Mouse (Mus musculus): ENCODE measurements at regions not wholly inside any gene's neighbourhood (a gene's known extent, or its start where the extent isn't known, plus 50 kb on each side); places are given as distances from the start of the nearest gene placed in this dataset.

DNA sequence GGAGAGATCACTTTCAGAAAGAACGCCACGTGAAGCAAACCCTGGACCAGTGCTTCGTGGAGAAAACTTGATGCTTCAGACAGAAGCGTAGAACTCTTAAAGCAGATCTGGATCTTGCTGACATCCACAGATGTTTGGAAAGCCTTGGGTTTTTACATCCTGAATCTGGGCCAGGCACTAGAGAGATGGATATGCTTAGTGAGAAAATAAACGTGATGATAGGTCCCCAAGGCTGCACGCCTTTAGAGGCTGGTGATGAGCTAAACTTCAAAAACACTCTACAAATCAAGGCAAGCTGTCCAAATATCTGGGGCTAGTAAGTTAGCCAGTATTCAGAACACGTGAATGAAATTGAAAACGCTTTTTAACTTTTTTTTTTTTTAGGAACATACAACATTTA, 236.7 kb downstream of the Cog6 start:
- no peak for ATAC-seq (replicated peaks; ENCODE audit: insufficient number of reproducible peaks, low FRiP score, low TSS enrichment, poor library complexity, severe bottlenecking)

DNA sequence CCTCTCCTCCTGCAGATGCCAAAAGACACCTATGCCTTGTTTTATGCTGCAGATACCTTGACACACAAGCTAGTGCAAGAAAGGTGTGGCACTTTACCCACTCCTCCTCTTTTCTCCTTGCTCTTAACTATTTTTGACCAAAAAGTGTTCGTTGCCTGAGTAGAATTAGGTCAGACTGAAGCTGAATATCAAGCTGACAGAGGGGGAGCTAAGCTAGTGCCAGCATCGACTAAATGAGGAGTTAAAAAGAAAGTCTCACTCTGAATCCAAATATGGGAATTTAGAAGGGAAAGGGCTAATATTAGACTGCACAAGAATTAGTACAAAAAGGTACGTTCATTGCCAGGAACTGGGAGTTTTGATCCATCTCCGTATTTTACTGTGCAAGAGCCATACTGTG, 241.2 kb downstream of the Cog6 start:
- ATAC-seq (replicated peaks; ENCODE audit: insufficient number of reproducible peaks, low FRiP score, low TSS enrichment, poor library complexity, severe bottlenecking), result no peak

DNA sequence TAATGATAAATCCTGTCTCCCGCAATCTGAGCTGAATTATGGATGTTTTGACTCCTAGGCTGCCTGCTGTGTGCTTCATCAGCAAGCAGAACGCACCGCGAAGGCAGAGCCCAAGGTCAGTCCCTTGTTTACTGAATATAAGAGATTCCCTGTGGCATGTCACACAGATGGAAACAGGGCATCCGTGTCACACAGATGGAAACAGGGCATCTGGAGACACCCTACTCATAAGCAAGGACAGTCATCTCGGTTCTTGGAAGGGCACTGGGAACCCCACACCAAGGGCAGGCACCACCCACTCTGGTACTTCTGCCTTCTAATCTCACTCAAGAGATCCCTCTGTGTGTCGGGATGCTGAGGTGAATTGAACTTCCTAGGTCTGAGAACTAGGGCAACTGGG, 241.9 kb downstream of the Cog6 start:
- no peak for ATAC-seq (replicated peaks; ENCODE audit: insufficient number of reproducible peaks, low FRiP score, low TSS enrichment, poor library complexity, severe bottlenecking)

DNA sequence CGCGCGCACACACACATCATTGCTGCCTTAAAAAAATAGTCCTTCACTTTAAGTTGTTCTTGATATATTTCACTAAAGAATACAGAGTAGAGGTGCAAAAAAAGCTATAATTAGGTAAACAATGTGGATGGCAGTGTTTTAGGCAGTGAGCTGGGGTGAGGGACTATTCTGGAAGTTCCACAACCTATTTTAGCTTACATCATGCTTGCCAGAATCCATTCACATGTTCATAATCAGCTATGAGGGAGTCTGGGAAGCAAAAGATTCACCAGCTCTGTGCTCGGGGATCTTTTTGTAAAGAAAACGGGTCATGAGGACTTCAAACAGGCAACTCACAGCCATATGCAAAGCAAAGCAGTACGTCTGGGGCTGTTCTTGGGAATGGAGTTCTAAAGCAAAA, 242.3 kb downstream of the Cog6 start:
- ATAC-seq (replicated peaks; ENCODE audit: insufficient number of reproducible peaks, low FRiP score, low TSS enrichment, poor library complexity, severe bottlenecking), result no peak

DNA sequence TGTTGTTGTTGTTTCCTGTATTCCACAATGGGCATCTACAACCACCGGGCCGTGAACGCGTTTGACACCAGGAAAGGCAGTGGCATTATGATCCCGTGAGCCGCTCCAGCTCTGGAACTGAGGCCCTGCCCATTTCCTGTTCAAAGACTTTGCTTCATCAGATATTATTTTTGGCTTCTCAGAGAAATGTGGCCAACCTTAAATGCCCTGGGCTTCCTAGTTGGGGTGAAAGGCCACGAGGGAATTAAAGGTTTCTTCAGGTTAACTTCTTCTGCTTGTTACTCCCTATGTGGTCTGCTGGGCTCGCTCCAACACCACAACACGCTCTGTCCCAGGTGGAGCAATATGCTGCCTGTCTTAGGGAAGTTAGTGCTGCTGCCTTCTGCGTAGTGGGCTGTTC, 249.8 kb downstream of the Cog6 start:
- ATAC-seq (replicated peaks; ENCODE audit: insufficient number of reproducible peaks, low FRiP score, low TSS enrichment, poor library complexity, severe bottlenecking), result no peak

DNA sequence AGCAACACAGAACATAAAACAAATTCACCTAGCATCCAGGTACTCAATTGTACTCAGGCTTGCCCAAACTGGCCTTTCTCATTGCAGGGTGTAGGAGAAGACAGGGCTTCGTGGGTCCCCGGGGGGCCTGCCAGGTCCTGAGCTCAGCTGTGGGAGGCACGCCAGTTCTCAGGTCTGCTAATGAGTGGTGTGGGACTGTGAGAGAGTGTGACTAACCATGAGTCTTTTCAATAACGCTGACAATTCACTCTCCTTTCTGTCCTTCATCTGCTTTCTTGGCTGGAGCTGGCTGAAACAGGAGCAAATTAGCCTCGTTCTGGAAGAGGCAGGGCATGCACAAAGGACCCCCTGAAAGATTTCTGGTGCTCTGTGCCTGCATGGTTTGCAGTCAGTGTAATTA, 250.2 kb downstream of the Cog6 start:
- ATAC-seq (replicated peaks; ENCODE audit: insufficient number of reproducible peaks, low FRiP score, low TSS enrichment, poor library complexity, severe bottlenecking), result no peak

DNA sequence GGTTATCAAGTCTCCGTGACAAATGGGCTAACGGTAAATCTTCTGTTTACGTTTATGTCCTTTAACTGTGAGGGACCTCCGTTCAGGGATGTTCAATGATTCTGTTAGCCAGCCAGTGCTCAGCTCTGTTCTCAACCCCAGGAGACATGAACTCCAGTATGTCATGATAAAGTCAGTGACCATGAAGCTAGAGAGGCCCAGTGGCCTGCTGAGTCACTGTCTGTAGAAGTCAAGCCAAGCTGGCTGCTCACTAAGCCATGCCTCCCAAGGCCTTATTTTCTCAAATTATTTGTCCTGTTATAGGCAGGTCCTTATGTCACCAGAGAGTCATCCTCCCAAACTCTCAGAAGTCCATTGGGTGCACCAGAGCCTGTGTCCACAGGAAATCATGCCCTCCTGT, 252.9 kb downstream of the Cog6 start:
- no peak for ATAC-seq (replicated peaks; ENCODE audit: insufficient number of reproducible peaks, low FRiP score, low TSS enrichment, poor library complexity, severe bottlenecking)

DNA sequence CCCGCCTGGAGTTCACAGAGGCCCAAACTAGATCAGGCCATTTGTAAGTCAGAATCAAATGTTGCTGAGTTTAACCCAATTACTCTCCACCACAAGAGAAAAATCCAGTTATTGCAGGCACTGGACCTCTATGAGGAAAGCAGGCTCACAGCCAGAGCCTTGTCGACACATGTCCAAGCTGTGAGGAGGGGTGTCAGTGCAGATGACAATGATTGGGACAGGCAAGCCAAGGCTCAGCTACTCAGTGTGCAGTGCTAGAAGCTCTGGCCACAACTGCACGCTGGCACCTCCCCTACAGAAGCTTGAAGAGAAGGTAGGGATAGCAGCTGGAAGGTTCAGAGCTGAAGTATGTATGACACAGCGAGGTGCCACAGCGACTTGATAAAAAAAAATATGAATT, 253.4 kb downstream of the Cog6 start:
- ATAC-seq (replicated peaks; ENCODE audit: insufficient number of reproducible peaks, low FRiP score, low TSS enrichment, poor library complexity, severe bottlenecking), result no peak

DNA sequence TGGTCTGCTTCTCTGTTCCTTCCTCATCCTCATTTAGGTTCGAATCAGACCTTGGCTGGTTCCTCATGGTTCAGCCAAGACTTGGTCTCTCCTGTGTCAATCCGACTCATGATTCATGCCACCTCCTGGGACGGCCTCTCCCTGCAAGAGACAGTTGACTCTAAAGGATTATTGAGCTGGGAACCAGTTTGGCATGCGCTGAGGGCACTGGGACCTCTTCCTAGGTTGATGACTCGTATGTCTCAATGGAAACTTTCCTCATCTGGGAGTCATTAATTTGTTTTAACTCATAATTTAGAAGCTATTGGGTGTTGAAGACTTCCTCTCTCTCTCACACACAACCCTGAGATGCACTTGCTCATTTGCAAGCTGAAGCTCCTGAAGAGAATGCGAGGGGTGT, 254.5 kb downstream of the Cog6 start:
- ATAC-seq (replicated peaks; ENCODE audit: insufficient number of reproducible peaks, low FRiP score, low TSS enrichment, poor library complexity, severe bottlenecking), result no peak

DNA sequence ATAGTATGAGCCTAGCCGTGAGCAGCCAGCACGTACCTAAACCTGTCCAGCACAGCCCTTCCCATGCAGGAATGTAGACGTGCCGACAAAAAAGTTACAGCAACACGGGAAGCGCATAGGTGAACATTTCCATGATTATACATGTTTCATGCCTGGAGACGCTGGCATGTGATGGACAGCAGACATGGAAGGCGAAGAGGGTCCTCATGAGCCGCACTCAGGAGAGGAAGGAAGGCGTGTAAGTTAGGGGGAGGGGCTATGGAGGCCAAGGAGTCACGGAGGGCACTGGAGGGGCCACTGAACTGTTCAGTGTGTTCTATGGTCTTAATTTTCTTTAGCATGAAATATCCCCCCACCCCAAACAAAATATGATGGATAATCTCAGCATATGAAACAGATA, 257.2 kb downstream of the Cog6 start:
- no peak for ATAC-seq (replicated peaks; ENCODE audit: insufficient number of reproducible peaks, low FRiP score, low TSS enrichment, poor library complexity, severe bottlenecking)

DNA sequence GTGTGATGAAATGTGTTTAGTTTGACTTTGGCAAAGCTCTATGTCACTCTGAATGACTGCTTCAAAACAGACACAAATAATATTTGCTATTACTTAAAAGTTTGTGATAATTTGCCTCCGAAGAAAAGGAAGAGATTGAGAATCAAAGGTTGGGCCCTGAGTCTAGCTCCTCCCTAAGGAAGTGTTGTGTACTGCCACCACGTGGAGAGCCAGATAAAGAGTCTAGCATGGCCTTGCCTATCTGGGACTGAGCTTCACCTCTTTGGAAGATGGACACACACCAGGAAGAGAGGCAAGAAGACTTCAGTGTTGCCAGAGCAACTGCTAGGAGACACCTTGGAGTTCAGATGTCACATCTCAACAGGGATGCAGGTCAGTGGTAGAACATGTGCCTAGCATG, 258.5 kb downstream of the Cog6 start:
- peak; percentile 59; the same call in 1 of the 2 replicates for ATAC-seq (replicated peaks; ENCODE audit: insufficient number of reproducible peaks, low FRiP score, low TSS enrichment, poor library complexity, severe bottlenecking)

DNA sequence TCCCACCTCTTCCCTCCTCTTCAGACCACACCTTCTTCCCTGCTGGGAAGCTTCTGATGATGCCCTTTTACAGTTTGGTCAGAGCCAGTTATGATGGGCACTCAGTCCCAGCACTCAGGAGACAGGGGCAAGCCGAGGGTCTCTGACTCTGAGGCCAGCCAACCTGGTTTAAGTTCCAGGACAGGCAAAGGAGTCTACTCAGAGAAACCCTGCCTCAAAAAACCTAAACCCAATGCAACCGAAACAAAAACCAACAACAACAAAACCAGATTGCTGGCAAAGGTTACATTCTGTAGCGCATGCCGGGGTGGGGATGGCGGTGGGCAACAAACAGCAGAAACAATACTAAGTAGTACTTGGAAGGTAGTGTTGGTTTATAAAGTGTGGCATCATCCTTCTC, 260.2 kb downstream of the Cog6 start:
- ATAC-seq (replicated peaks; ENCODE audit: insufficient number of reproducible peaks, low FRiP score, low TSS enrichment, poor library complexity, severe bottlenecking), result no peak

DNA sequence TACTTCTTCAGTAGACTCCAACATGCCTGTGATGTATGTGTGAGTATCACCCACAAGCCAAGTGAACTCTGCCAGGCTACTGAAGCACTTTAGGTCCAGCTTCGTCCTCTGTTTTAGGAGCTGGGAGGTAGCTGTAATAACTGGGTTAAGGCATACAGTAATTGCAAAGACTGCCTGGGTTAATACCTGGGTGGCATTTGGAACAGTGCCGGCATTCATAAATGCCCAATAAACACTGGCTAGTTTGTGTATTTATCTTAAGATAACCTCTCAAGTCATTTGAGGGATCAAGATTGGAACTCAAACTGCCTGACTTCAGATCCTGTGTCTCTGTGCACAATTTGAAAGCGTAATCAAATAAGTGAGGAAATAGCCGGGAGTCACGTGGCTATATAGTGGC, 261.0 kb downstream of the Cog6 start:
- ATAC-seq (replicated peaks; ENCODE audit: insufficient number of reproducible peaks, low FRiP score, low TSS enrichment, poor library complexity, severe bottlenecking), result no peak

DNA sequence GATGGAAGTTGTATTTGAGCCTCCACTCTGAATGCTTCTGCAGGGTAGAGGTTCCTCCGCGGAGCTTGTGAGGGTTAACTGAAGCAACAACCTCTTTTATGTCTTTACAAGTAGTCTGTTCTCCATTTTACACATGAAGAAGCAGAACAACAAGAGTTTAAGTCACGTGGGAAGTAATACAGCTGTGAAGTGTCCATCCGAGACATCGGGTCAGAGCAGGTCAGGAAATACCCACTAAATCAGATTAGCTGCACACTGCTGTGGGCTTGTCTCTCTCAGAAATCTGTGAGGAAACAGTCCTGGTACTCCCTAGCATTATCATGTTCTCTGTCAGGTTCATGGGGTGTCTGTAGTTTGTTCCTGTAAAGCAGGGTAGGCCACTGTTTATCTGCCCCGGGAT, 262.1 kb downstream of the Cog6 start:
- ATAC-seq (replicated peaks; ENCODE audit: insufficient number of reproducible peaks, low FRiP score, low TSS enrichment, poor library complexity, severe bottlenecking), result peak; percentile 45

DNA sequence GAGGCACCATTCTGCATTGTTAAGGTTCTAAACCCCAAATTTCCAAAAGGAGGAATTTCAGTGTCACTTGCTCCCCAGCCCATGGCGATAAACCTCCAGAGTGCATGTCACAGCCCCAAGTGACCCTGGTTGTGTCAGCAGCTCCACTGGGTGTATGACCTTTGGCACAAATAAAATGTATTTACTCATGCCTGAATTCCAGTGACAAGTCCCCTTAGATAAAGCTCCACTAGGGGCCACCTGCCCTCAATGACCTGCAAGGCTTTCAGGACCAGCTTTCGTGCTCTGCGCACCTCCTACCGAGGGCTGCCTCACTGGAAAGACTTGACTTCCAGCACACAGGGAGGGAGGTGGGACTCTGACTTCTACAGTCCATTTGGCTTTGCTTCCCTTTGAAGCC, 262.6 kb downstream of the Cog6 start:
- no peak for ATAC-seq (replicated peaks; ENCODE audit: insufficient number of reproducible peaks, low FRiP score, low TSS enrichment, poor library complexity, severe bottlenecking)

DNA sequence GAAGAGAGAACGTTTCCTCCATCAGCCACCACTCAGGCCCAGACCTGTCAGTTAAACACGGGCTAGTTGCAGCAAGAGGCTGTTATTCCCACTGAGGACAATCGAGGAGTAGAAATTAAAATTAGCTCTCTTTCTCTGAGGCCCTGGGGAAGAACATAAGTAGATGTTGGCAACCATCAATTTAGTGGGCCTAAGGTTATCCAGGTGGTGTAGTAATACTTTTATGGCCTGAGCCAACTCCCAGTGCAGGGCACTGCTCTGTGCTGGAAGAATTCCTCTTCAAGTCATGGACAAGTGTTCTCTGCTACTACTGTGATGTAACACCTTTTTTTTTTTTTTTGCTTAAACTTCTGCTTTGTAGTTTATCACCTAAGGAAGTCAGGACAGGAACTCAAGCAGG, 270.1 kb downstream of the Cog6 start:
- no peak for ATAC-seq (replicated peaks; ENCODE audit: insufficient number of reproducible peaks, low FRiP score, low TSS enrichment, poor library complexity, severe bottlenecking)

DNA sequence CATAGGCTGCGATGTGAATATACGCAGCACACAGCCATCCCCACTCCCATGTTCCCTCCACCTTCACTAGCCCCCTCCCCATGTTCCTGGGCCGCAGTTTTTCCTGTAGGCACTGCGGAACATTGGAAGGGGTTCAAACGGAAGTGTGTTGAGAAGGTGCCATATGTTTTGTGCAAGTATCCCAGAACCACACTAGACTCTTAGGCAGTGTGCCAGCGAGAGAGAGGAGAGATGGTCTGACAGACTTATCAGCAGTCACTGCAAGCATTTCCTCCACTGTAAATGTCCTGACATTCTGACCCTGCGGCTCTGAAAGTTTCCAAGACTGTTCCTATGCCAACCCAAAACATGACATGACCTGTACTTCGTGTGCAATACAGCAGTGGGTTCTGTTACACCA, 272.7 kb downstream of the Cog6 start:
- no peak for ATAC-seq (replicated peaks; ENCODE audit: insufficient number of reproducible peaks, low FRiP score, low TSS enrichment, poor library complexity, severe bottlenecking)

DNA sequence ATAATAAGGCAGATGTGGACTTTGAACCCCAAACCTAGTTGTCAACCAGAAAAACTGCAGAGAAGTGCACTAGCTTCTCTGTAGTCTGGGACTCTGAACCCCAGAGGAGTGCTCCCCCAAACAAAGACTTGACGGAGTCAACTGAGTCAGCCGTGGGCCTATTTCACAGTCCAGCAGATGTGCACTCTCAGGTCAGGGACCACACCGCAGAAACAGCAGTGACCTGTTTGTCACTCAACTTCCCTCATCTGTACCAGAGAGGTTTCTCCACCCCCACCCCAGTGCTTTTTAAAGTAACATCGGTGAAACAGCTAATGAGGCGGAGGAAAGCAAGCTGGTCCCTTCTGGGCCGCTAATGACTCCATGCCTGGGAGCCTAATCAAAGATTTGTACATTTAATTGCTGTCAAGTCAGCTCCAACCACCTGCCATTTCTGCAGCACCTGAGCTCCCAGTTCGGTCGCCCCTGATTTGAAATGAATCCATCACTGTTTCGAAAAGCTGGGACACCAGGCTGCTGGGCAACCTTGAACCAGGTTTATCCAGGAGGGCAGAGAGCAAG, 276.5 kb downstream of the Cog6 start:
- ATAC-seq (replicated peaks; ENCODE audit: insufficient number of reproducible peaks, low FRiP score, low TSS enrichment, poor library complexity, severe bottlenecking), result no peak

DNA sequence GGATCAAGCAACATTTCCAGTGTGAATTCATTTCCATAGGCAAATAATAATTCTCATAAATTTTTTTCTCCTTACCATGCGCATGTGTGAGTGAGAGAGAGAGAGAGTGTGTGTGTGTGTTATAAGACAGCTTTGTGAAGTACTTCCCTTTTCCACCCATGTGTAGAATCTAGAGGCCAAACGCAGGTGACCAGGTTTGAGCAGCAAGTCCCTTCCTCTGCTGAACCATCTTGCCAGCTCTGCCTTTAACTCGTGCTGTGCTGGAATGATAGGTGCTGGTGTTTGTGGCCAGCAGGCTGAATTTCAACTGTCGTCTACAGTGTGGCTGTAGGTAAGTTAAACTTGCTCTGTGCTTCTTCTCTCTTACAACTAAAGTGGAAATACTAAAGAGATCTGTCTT, 277.5 kb downstream of the Cog6 start:
- ATAC-seq (replicated peaks; ENCODE audit: insufficient number of reproducible peaks, low FRiP score, low TSS enrichment, poor library complexity, severe bottlenecking), result no peak

DNA sequence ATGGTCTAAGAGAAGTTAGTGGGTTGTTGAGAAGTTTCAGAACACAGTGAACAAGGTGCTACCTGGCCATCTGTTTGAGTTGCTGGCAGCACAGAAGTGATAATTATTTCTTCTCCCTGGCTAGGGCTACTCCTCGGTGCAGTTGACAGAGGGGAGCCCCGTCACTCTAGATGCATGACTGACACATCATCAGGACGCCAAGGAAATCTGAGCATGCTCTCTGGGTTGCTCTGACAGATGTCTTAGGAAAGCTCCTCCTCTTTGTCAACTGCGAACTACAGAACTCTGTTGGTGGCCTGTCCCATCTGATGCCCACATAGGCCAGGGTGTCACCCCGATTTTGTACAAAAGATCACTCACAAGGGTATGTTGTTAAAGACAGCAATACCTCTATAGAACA, 278.7 kb downstream of the Cog6 start:
- no peak for ATAC-seq (replicated peaks; ENCODE audit: insufficient number of reproducible peaks, low FRiP score, low TSS enrichment, poor library complexity, severe bottlenecking)

DNA sequence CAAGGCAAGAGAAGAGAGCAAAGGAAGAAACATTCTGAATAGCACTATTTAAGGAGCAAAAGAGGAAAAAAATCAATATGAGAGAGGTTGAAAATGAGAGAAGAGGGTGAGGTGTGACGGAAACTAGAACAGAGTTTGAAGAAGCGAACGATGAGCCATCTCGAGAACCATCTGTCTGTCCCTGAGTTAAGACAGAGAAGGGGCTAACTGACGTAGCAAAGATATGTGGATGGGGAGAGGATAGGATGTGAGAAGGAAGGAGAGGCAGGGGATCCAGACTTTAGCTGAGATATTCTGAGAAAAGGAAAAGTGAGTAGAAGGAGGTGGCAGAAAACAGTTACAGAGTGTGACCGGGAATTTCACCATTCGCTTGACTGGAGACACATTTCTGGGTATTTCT, 281.1 kb downstream of the Cog6 start:
- no peak for ATAC-seq (replicated peaks; ENCODE audit: insufficient number of reproducible peaks, low FRiP score, low TSS enrichment, poor library complexity, severe bottlenecking)

DNA sequence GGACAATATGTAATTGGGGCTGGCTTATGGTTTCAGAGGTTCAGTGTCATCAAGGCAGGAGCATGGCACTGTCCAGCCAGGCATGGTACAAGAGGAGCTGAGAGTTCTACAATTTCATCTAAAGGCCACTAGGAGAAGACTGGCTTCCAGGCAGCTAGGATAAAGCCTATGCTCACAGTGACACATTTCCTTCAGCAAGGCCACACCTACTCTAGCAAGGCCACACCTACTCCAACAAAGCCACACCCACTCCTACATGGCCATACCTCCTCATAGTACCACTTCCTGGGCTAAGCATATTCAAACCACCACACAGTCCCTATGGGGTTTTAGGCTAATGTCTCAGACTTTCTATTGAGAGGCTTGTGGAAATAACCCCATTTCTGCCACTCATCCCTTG, 285.1 kb downstream of the Cog6 start:
- ATAC-seq (replicated peaks; ENCODE audit: insufficient number of reproducible peaks, low FRiP score, low TSS enrichment, poor library complexity, severe bottlenecking), result no peak
